In the genomic region with DNA sequence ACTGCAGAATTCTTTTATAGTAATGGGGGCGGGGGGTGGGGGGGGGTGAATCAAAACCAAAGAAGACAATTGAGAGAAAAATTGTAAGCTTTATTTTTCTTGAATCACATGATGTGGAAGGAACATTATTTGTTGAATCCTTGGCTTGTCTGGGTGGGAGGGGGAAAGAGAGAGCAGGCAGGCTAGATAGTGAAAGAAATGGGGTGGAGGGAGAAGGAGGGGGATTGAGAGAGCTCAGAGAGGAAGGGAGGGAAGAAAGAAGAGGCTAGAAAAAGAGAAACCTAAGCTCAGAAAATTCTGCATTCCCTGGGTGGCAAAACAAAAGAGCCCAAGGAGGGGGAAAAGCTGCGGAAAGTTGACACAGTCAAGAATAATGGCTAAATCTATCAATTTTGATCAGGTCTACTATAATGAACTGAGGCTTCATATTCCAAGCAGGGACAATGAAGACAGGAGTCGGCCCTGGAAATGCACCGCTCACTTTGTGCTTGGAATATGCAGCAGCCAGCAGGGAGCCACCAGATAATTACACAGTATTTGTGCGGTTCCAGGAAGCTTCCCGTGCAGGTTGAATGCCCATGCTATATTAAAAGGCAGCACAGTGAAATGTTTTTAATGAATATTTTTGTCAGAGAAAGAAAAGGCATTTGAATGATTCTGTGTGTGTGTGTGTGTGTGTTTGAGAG, we compare ENCODE assay signal across 15 mouse cellular contexts.
DNase-seq lines count a peak whose midpoint lies in the region; ATAC-seq and TF ChIP-seq lines count a peak whose summit lies in the region.
"Had no signal": no experiment of that assay in that cellular context is flagged by ENCODE, and none has a peak within 500 bp of the region (broad histone marks: within the 10 kb centered on the region; RNA-seq: fewer than 3 reads in every experiment).

No protein-coding gene starts in this region.

- H3K4me3 ChIP-seq in layer of hippocampus, adult 2 months = 0 out of 2 replicates have a peak overlapping the region, but pooled peaks have one; percentile 18
- H3K4me3 ChIP-seq in forebrain, embryonic 12.5 days (replicated peaks) = no peak overlapping the region
- H3K4me3 ChIP-seq in hindbrain, postnatal 0 days (ENCODE audit: low read length) = peak overlapping the region; percentile 14; the same call in 1 of the 2 replicates
- H3K4me3 ChIP-seq in olfactory bulb, adult 2 months (ENCODE audit: insufficient read depth, low read depth, low read length) = no peak overlapping the region
- H3K4me3 ChIP-seq: intestine, embryonic 15.5 days; limb, embryonic 15.5 days had no signal

- 8% methylated on average over 6 of the region's 6 CpGs for WGBS in forebrain, embryonic 12.5 days
- WGBS in hindbrain, postnatal 0 days = 8% methylated on average over 6 of the region's 6 CpGs
- WGBS in olfactory bulb, adult 2 months = 13% methylated on average over 6 of the region's 6 CpGs

- peak overlapping the region; percentile 77 for H3K27ac ChIP-seq in layer of hippocampus, adult 2 months
- peak overlapping the region; percentile 83 for H3K27ac ChIP-seq in forebrain, embryonic 12.5 days
- H3K27ac ChIP-seq in hindbrain, postnatal 0 days = peak overlapping the region; percentile 65; the same call in 1 of the 2 replicates
- H3K27ac ChIP-seq in olfactory bulb, adult 2 months (ENCODE audit: insufficient read depth, low read depth, low read length) = peak overlapping the region; percentile 78
- H3K27ac ChIP-seq: intestine, embryonic 15.5 days; limb, embryonic 15.5 days had no signal

- peak; percentile 77 for ATAC-seq in forebrain, embryonic 12.5 days (ENCODE audit: low FRiP score)
- ATAC-seq in hindbrain, postnatal 0 days = peak; percentile 73
- ATAC-seq: intestine, embryonic 15.5 days had no signal

- peak overlapping the region; percentile 37 for H3K4me2 ChIP-seq in forebrain, embryonic 12.5 days
- peak overlapping the region; percentile 42 for H3K4me2 ChIP-seq in hindbrain, postnatal 0 days (ENCODE audit: low read depth, low read length)
- H3K4me2 ChIP-seq: heart, embryonic 11.5 days; intestine, embryonic 15.5 days; limb, embryonic 15.5 days had no signal

- H3K9ac ChIP-seq in forebrain, embryonic 12.5 days = peak overlapping the region; percentile 29; the same call in 1 of the 2 replicates
- no peak overlapping the region; the same call in 1 of the 2 replicates for H3K9ac ChIP-seq in hindbrain, postnatal 0 days (replicated peaks; ENCODE audit: low read length)
- H3K9ac ChIP-seq: intestine, embryonic 15.5 days; limb, embryonic 15.5 days had no signal

- H3K4me1 ChIP-seq in forebrain, embryonic 12.5 days = peaks cover 32% of the 10 kb centered on the region
- H3K4me1 ChIP-seq in hindbrain, postnatal 0 days (ENCODE audit: insufficient read depth, low read length) = peaks cover 6% of the 10 kb centered on the region; the same call in 1 of the 2 replicates
- no peaks in the 10 kb centered on the region for H3K4me1 ChIP-seq in olfactory bulb, adult 2 months (ENCODE audit: control insufficient read depth, insufficient read depth, low read length)
- H3K4me1 ChIP-seq: intestine, embryonic 15.5 days; limb, embryonic 15.5 days had no signal

- TF ChIP-seq POLR2A in olfactory bulb, adult 2 months (IDR thresholded peaks at IDR 0.05; ENCODE audit: insufficient read depth, low read depth, low read length) = no peak

- no peaks in the 10 kb centered on the region for H3K9me3 ChIP-seq in forebrain, embryonic 12.5 days
- H3K9me3 ChIP-seq in hindbrain, postnatal 0 days (ENCODE audit: low read length) = no peaks in the 10 kb centered on the region
- H3K9me3 ChIP-seq: intestine, embryonic 15.5 days; limb, embryonic 15.5 days had no signal

- no peaks in the 10 kb centered on the region for H3K27me3 ChIP-seq in forebrain, embryonic 12.5 days
- no peaks in the 10 kb centered on the region for H3K27me3 ChIP-seq in hindbrain, postnatal 0 days (ENCODE audit: insufficient read depth, low read length)
- H3K27me3 ChIP-seq: intestine, embryonic 15.5 days; limb, embryonic 15.5 days had no signal

- DNase-seq in layer of hippocampus, adult 2 months (ENCODE audit: low spot score in 2 of 2) = no peak
- no peak for DNase-seq in layer of hippocampus, adult 8-10 months (ENCODE audit: low spot score in 2 of 2)
- peak; percentile 58 for DNase-seq in hindbrain, postnatal 0 days (ENCODE audit: low spot score)
- DNase-seq in heart, postnatal 25 days (ENCODE audit: low spot score) = no peak
- no peak for DNase-seq in spleen, postnatal 36 days (ENCODE audit: low spot score in 2 of 2)
- no peak for DNase-seq in left cerebral cortex, adult 18-20 months (ENCODE audit: low spot score in 2 of 2)
- DNase-seq: adrenal gland, postnatal 10 days; B cell, adult 2 months; lung, postnatal 14 days; thymus, adult 2 months had no signal

- no peaks in the 10 kb centered on the region for H3K36me3 ChIP-seq in forebrain, embryonic 12.5 days (replicated peaks)
- H3K36me3 ChIP-seq in hindbrain, postnatal 0 days (ENCODE audit: insufficient read depth, low read length) = no peaks in the 10 kb centered on the region
- H3K36me3 ChIP-seq: intestine, embryonic 15.5 days; limb, embryonic 15.5 days had no signal

- no peak for TF ChIP-seq CTCF in layer of hippocampus, adult 2 months (conservative IDR thresholded peaks at IDR 0.05)
- TF ChIP-seq CTCF in hindbrain, postnatal 0 days (IDR thresholded peaks at IDR 0.05; ENCODE audit: low read depth) = no peak
- TF ChIP-seq CTCF in olfactory bulb, adult 2 months (IDR thresholded peaks at IDR 0.05; ENCODE audit: insufficient read depth, low read depth, low read length) = no peak

- intact Hi-C loops in heart, postnatal 25 days (cut with DNase I) = no loop called here

Comparison
In these comparisons a context has a peak if more than half of its experiments do, and no peak if none do; other contexts are left out.
1. H3K4me3 ChIP-seq: peak in layer of hippocampus, adult 2 months (single experiment) and hindbrain, postnatal 0 days (single experiment); none in forebrain, embryonic 12.5 days (single experiment) and olfactory bulb, adult 2 months (single experiment).
2. Peak in every context shown above with its lines, with median percentiles within 50 percentile points of each other: H3K27ac ChIP-seq.